ENCODE assay signal across 7 mouse cellular contexts in genomic region chr10:95561616-95562015, GRCm38 (mm10). TPM values are rescaled to one million over a fixed set of nuclear protein-coding genes. Genes with fewer than 3 reads are reported as not detected.
DNase-seq lines count a peak whose midpoint lies in the region; ATAC-seq and TF ChIP-seq lines count a peak whose summit lies in the region.

No protein-coding gene starts in this region.

- TF ChIP-seq POLR2A in lung, adult 2 months (IDR thresholded peaks at IDR 0.05; ENCODE audit: borderline replicate concordance, extremely low read depth, low read depth, low read length) = no peak

- peaks cover 13% of the 10 kb centered on the region; the same call in 1 of the 2 replicates for H3K4me1 ChIP-seq in lung, postnatal 0 days (ENCODE audit: insufficient read depth, low read depth, low read length)
- H3K4me1 ChIP-seq in lung, adult 2 months (ENCODE audit: control insufficient read depth, insufficient read depth, low read length) = peaks cover 13% of the 10 kb centered on the region
- peaks cover 36% of the 10 kb centered on the region for H3K4me1 ChIP-seq in forebrain, embryonic 13.5 days
- peaks cover 32% of the 10 kb centered on the region for H3K4me1 ChIP-seq in limb, embryonic 15.5 days
- peaks cover 24% of the 10 kb centered on the region for H3K4me1 ChIP-seq in stomach, embryonic 16.5 days (ENCODE audit: control insufficient read depth, insufficient read depth, low read length)

- TF ChIP-seq CTCF in lung, postnatal 0 days (IDR thresholded peaks at IDR 0.05) = no peak
- TF ChIP-seq CTCF in lung, adult 2 months (IDR thresholded peaks at IDR 0.05; ENCODE audit: insufficient read depth, low read length) = no peak

- no peak for DNase-seq in lung, postnatal 0 days (ENCODE audit: low spot score)
- DNase-seq in lung, adult 2 months = no peak
- DNase-seq in cerebellum, adult 9-11 months = no peak
- DNase-seq in retina, embryonic 14.5 days (ENCODE audit: low spot score) = no peak

- no peak for TF ChIP-seq EP300 in lung, postnatal 0 days (IDR thresholded peaks at IDR 0.05)

- H3K36me3 ChIP-seq in lung, postnatal 0 days (ENCODE audit: insufficient read depth, low read length) = no peaks in the 10 kb centered on the region
- peaks cover 5% of the 10 kb centered on the region; the same call in 1 of the 2 replicates for H3K36me3 ChIP-seq in forebrain, embryonic 13.5 days (ENCODE audit: poor library complexity, severe bottlenecking)
- no peaks in the 10 kb centered on the region for H3K36me3 ChIP-seq in limb, embryonic 15.5 days
- no peaks in the 10 kb centered on the region; the same call in 1 of the 2 replicates for H3K36me3 ChIP-seq in stomach, embryonic 16.5 days (ENCODE audit: control insufficient read depth, insufficient read depth, low read length)

- H3K9ac ChIP-seq in lung, postnatal 0 days (replicated peaks; ENCODE audit: low read depth) = no peak overlapping the region
- H3K9ac ChIP-seq in forebrain, embryonic 13.5 days = peak overlapping the region; percentile 96
- 0 out of 2 replicates have a peak overlapping the region, but pooled peaks have one; percentile 20 for H3K9ac ChIP-seq in limb, embryonic 15.5 days
- H3K9ac ChIP-seq in stomach, embryonic 16.5 days (ENCODE audit: low read length) = peak overlapping the region; percentile 98

- peak overlapping the region; percentile 62 for H3K4me2 ChIP-seq in lung, postnatal 0 days (replicated peaks; ENCODE audit: low read depth, low read length)
- peak overlapping the region; percentile 88 for H3K4me2 ChIP-seq in forebrain, embryonic 13.5 days
- H3K4me2 ChIP-seq in limb, embryonic 15.5 days = peak overlapping the region; percentile 61
- peak overlapping the region; percentile 68 for H3K4me2 ChIP-seq in stomach, embryonic 16.5 days (ENCODE audit: low read depth, low read length)

- no peak overlapping the region for H3K27ac ChIP-seq in lung, postnatal 0 days (ENCODE audit: low read length)
- H3K27ac ChIP-seq in forebrain, embryonic 13.5 days = no peak overlapping the region
- H3K27ac ChIP-seq in limb, embryonic 15.5 days = no peak overlapping the region
- H3K27ac ChIP-seq in stomach, embryonic 16.5 days (ENCODE audit: low read length) = no peak overlapping the region; the same call in 1 of the 2 replicates

- H3K4me3 ChIP-seq in lung, postnatal 0 days (ENCODE audit: low read depth, low read length) = peak overlapping the region; percentile 93
- no peak overlapping the region for H3K4me3 ChIP-seq in lung, adult 2 months (replicated peaks; ENCODE audit: extremely low read depth, low read depth, low read length)
- peak overlapping the region; percentile 93 for H3K4me3 ChIP-seq in forebrain, embryonic 13.5 days
- peak overlapping the region; percentile 88 for H3K4me3 ChIP-seq in limb, embryonic 15.5 days
- peak overlapping the region; percentile 96 for H3K4me3 ChIP-seq in stomach, embryonic 16.5 days (replicated peaks; ENCODE audit: low read length)

- H3K9me3 ChIP-seq in lung, postnatal 0 days (ENCODE audit: low read length) = no peaks in the 10 kb centered on the region
- no peaks in the 10 kb centered on the region for H3K9me3 ChIP-seq in forebrain, embryonic 13.5 days (replicated peaks)
- no peaks in the 10 kb centered on the region for H3K9me3 ChIP-seq in limb, embryonic 15.5 days
- H3K9me3 ChIP-seq in stomach, embryonic 16.5 days (replicated peaks; ENCODE audit: control insufficient read depth, low read length) = no peaks in the 10 kb centered on the region

- WGBS in lung, postnatal 0 days = 33% methylated on average over 7 of the region's 7 CpGs
- WGBS in lung, adult 2 months = 47% methylated on average over 7 of the region's 7 CpGs
- WGBS in forebrain, embryonic 13.5 days = 53% methylated on average over 7 of the region's 7 CpGs
- 23% methylated on average over 7 of the region's 7 CpGs for WGBS in limb, embryonic 15.5 days
- WGBS in stomach, embryonic 16.5 days = 31% methylated on average over 7 of the region's 7 CpGs

- ATAC-seq in lung, postnatal 0 days = no peak
- ATAC-seq in forebrain, embryonic 13.5 days = no peak
- ATAC-seq in limb, embryonic 15.5 days (ENCODE audit: insufficient number of reproducible peaks, low FRiP score, low TSS enrichment, low read depth) = no peak
- ATAC-seq in stomach, embryonic 16.5 days (ENCODE audit: insufficient read depth, low FRiP score) = no peak

- H3K27me3 ChIP-seq in lung, postnatal 0 days (replicated peaks; ENCODE audit: insufficient read depth, low read length) = no peaks in the 10 kb centered on the region
- H3K27me3 ChIP-seq in forebrain, embryonic 13.5 days = no peaks in the 10 kb centered on the region
- no peaks in the 10 kb centered on the region for H3K27me3 ChIP-seq in limb, embryonic 15.5 days
- no peaks in the 10 kb centered on the region for H3K27me3 ChIP-seq in stomach, embryonic 16.5 days (ENCODE audit: control insufficient read depth, insufficient read depth, low read length)

RNA-seq across cellular contexts. Expression of gene Nudt4, which starts 2.3 kb away (rescaled TPM):
- 50.3 and 53.9 TPM in 2 replicates for polyA plus RNA-seq in lung, postnatal 0 days (2015; fragmentation: Nextera tagmentation; extraction: Ambion mirVana)
- 18.7 and 22.5 TPM in 2 replicates for polyA plus RNA-seq in lung, adult 2 months (2012; rRNA removed)
- polyA plus RNA-seq in forebrain, embryonic 13.5 days (2015; fragmentation: Nextera tagmentation; extraction: Ambion mirVana) = 76.6 and 76.7 TPM in 2 replicates
- 77.7 and 86.4 TPM in 2 replicates for polyA plus RNA-seq in limb, embryonic 15.5 days (2015; fragmentation: Nextera tagmentation; extraction: Ambion mirVana)
- polyA plus RNA-seq in stomach, embryonic 16.5 days (2015; fragmentation: Nextera tagmentation; extraction: Ambion mirVana) = 46.0 and 53.6 TPM in 2 replicates

RNA-seq across cellular contexts. Expression of gene Ube2n, which starts 46.7 kb away (rescaled TPM):
- 179 and 189 TPM in 2 replicates for polyA plus RNA-seq in lung, postnatal 0 days (2015; fragmentation: Nextera tagmentation; extraction: Ambion mirVana)
- polyA plus RNA-seq in lung, adult 2 months (2012; rRNA removed) = 25.5 and 41.1 TPM in 2 replicates
- 482 and 484 TPM in 2 replicates for polyA plus RNA-seq in forebrain, embryonic 13.5 days (2015; fragmentation: Nextera tagmentation; extraction: Ambion mirVana)
- polyA plus RNA-seq in limb, embryonic 15.5 days (2015; fragmentation: Nextera tagmentation; extraction: Ambion mirVana) = 289 TPM in 2 replicates
- polyA plus RNA-seq in stomach, embryonic 16.5 days (2015; fragmentation: Nextera tagmentation; extraction: Ambion mirVana) = 291 and 302 TPM in 2 replicates

RNA-seq across cellular contexts. Expression of gene Mrpl42, which starts 59.9 kb away (rescaled TPM):
- 159 and 163 TPM in 2 replicates for polyA plus RNA-seq in lung, postnatal 0 days (2015; fragmentation: Nextera tagmentation; extraction: Ambion mirVana)
- polyA plus RNA-seq in lung, adult 2 months (2012; rRNA removed) = 39.3 and 80.6 TPM in 2 replicates
- 303 and 331 TPM in 2 replicates for polyA plus RNA-seq in forebrain, embryonic 13.5 days (2015; fragmentation: Nextera tagmentation; extraction: Ambion mirVana)
- polyA plus RNA-seq in limb, embryonic 15.5 days (2015; fragmentation: Nextera tagmentation; extraction: Ambion mirVana) = 275 and 277 TPM in 2 replicates
- polyA plus RNA-seq in stomach, embryonic 16.5 days (2015; fragmentation: Nextera tagmentation; extraction: Ambion mirVana) = 309 and 318 TPM in 2 replicates
